Mouse (Mus musculus): ENCODE results near the gene Idh2.

Gene Idh2

GRCm38 (mm10) chr7:80085970-80086715 is 29.0 kb downstream of the Idh2 start:
- DNase-seq (ENCODE audit: low read depth, low spot score), result no peak

- peak; percentile 84 for DNase-seq (ENCODE audit: low read depth, low spot score)
Observed at GRCm38 (mm10) chr7:80084484-80084931, 30.7 kb downstream of the Idh2 start.

- DNase-seq (ENCODE audit: low read depth, low spot score), result no peak
Observed at GRCm38 (mm10) chr7:80081586-80082554, 33.3 kb downstream of the Idh2 start.

- no peak for DNase-seq (ENCODE audit: low read depth, low spot score)
Observed at GRCm38 (mm10) chr7:80078792-80079301, 36.3 kb downstream of the Idh2 start.

DNA sequence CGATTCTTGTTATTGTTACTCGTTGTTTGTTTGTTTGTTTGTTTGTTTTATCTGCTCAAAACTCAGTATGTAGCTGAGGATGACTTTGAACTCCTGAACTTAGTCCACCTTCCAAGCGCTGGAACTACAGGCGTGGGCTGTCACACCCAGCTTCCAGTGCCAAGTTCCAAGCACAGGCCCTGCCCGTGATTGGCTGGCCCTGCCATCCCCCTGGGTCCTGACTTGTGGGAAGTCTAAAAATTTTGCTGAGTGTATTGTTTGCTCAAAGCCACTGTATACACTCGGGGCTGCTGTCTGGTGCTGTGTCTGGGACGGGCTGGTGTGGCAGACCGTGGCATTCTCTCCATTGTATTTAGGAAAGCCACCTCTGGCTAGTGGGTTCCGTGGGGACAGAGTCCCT is 37.4 kb downstream of the Idh2 start:
- DNase-seq (ENCODE audit: low read depth, low spot score), result no peak

DNA sequence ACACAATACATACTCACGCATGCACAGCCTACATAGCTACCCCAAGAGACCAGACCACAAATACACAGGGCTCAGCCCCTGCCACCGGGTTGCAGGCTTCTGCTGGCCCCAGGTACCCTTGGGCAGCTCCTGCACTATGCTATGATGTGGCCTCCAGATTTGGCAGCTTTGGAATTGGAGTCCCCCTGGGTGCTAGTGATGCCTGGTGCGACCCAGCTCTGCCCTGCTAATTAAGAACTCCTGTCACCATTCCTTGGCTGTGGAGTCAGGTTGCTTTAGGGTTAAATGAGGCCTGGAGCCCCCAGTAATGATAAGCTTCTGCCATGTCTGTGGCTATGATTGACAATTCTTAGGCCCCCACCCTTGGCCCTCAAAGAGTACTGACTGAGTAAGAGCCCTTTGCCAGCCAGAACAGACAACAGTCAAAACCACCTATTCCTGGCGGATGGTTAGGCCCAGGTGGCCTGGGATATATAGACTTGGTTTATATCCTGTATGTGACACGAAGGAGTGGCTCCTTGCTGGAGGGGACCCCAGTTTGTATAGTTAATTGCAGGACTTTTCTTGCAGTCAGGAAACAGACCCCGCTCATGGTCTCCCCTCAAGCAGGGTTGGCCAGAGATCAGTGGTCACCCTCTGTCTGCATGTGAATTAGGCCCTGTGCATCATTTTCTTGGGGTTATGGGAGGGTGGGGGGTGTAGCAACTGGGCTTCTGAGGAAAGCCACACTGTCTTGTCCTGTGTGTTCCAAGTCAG is 38.1 kb downstream of the Idh2 start:
- no peak for DNase-seq (ENCODE audit: low read depth, low spot score)

GRCm38 (mm10) chr7:80075946-80076583 is 39.1 kb downstream of the Idh2 start:
- DNase-seq (ENCODE audit: low read depth, low spot score), result no peak

GRCm38 (mm10) chr7:80074921-80075441 is 40.2 kb downstream of the Idh2 start:
- peak; percentile 62 for DNase-seq (ENCODE audit: low read depth, low spot score)

- no peak for DNase-seq (ENCODE audit: low read depth, low spot score)
Observed at GRCm38 (mm10) chr7:80073506-80073905, 41.7 kb downstream of the Idh2 start.

- no peak for DNase-seq (ENCODE audit: low read depth, low spot score)
Observed at GRCm38 (mm10) chr7:80072297-80072696, 42.9 kb downstream of the Idh2 start.

DNA sequence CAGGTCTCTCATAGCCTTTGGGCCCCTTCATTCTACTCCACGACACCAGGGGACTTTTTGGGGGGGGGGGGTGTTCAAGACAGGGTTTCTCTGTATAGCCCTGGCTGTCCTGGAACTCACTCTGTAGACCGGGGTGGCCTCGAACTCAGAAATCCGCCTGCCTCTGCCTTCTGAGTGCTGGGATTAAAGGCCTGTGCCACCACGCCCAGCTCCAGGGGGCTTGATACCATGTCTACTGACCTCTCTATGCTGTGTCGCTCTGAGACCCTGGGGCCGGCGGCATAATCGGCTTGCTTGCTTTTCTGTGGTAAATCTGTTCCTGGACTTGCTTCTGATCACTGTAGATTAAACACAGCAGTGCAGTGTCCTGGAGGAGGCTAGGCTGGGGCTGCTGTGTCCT is 44.0 kb downstream of the Idh2 start:
- DNase-seq (ENCODE audit: low read depth, low spot score), result no peak

DNA sequence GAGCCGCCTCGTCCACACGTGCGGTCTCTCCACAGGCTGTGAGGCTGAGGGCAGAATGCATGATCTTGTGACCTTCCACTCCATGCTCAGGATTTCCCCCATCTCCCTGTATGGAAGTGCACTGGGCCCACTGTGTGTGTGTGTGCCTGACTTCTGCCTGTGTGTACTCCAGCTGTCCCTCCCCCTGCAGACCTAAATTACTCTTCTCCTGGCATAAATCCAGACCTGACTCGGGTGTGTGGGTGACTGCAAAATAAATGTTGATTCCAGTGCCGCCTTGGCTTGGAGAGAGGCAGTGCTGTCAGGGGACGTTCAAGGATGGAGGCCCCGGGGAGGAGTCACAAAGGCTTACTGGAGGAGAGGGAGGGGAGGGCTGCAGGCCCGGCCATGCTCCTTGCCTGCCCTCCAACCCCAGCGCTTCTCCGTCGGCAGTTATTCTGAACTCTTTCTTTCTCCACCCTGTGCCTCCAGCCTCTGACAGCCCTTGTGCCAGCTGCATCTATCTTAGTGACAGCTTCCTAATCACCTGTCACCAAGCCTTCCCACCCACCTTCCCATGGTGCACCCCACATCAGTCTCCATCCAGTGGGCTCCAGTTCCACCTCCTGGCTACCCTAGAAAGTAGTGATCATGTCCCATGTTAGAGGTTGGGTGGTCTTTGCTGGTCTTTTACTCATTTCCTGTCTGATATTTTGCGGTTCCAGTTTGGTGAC is 45.4 kb downstream of the Idh2 start:
- no peak for DNase-seq (ENCODE audit: low read depth, low spot score)

- no peak for DNase-seq (ENCODE audit: low read depth, low spot score)
Observed at GRCm38 (mm10) chr7:80068341-80068740, 46.9 kb downstream of the Idh2 start.

DNA sequence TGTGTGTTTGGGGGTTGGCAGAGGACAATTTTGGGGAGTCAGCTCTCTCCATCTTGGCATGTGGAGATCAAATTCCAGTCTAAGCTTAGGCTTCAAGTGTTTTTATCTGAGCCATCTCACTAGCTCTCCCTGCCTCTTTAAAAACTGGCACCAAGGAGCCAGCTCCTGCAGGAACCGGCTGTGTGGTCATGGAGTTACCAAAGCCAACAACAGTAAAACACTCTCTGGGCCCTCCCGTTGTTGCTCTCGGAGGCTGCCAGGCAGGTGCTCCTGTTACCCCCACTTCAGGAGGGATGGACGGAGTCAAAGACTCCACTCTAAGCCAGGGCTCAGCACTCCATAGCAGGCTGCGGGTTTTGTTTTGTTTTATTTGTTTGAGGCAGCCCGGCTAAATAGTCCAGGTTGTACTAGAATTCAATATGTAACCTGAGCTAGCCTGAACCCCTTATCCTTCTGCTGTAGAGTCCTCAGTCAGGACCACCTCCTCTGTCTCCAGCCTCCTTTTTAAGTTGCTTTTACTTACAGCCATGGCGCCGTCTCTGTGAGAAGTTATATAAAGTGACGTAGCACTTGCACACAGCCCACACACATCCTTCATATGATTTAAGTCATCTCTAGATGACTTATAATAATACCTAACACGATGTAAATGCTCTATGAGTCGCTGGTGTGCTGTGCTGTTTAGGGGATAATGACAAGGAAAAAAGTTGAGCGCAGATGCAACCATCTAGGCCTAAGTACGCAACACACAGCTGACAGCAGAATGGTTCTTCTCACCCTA is 48.3 kb downstream of the Idh2 start:
- DNase-seq (ENCODE audit: low read depth, low spot score), result no peak

DNA sequence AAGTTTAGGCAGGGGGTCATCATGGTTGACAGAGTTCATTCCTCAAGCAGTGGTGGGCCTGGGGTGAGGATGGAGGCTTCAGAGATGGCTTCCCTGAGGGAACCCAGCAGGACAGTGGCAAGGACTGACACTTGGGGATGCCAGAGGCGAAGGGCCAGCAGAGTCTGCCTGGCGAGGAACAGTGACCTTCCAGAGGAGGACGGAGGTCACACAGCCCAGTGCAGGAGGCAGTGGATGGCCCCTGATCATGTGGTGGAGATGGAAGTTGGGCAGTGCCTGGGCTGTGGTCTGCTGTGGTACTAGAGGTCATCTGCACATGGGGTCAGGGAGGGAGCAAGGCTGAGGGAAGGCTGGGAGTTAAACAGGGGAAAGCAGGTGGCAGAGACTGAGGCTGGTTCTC is 49.9 kb downstream of the Idh2 start:
- no peak for DNase-seq (ENCODE audit: low read depth, low spot score)

DNA sequence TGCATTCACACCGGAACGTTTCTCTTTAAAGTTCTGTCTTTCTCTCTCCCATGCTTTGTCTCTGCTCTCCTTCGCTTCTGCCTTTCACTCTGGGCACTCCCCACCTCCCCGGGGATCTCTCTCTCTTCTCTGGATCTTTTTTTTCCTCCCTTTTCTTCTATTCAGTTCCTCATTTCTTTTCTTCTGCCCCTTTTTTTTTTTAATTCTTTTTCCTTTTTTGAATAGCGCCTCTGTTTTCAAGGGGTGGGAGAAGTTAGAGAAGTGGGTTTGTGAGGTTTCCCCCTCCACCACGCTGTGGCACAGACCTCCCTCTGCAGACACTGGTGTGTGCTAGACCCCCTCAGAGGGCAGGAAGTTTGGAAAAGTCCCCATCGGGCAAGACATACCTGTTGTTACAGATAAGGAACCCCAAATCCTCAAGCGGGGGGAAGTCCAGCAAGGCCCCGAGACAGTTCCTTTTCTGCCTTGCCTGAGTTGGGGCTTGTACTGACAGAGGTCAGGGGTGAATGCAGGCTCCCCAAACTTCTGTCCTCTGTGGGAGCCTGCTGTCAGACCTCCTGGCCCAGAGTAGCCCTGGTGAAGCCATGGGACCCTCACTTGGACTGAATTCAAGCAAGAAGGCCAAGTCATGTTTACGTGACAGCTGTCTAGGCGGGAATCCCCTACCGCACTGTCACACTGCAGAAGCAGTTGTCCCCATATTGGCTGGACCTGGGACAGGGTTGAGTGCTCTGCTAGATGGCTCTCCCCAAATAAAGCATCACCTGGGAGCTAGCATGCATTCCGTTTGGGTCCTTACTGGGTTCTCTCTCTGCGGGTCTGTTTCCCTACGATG is 51.1 kb downstream of the Idh2 start:
- no peak for DNase-seq (ENCODE audit: low read depth, low spot score)

DNA sequence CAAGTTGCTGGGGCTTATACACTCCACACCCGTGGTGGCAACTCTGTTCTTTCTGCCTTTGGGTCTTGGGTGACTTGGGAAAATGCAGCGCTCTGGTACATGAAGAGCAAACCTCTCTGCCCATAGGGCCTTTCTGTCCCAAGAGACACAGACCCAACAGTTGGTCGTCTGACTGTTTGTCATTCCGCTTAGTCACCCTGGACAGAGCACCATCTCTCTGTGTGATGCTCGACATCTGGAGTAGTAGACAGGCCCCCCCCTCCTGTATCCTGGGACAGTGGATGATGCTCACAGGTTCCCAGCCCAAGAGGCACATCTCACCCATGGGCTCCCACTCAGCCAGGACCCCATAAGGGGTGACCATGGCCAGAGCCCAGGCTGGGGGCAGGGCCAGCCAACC is 51.9 kb downstream of the Idh2 start:
- no peak for DNase-seq (ENCODE audit: low read depth, low spot score)

- no peak for DNase-seq (ENCODE audit: low read depth, low spot score)
Observed at GRCm38 (mm10) chr7:80062083-80062826, 52.9 kb downstream of the Idh2 start.
